Mouse (Mus musculus) forebrain, embryonic 13.5 days (tissue): ENCODE data around the gene Ankle2. TPM values are rescaled to one million over a fixed set of nuclear protein-coding genes. Genes with fewer than 3 reads are reported as not detected.
A peak's percentile ranks its signal among the peaks of the same experiment; 100 is the strongest.

Source experiments
- ATAC-seq: fragments of 200-750 bp; cut with Nextera tagmentation; 2 replicates; pipeline ENCODE4 v1.8.0; 2017
- H3K27ac ChIP-seq: fragments of 300-500 bp; sonication (generic); 2 replicates; pipeline ENCODE4 v1.5.1; 2015; ENCODE audit warnings: inconsistent platforms, mild to moderate bottlenecking, moderate library complexity
- H3K27me3 ChIP-seq: fragments of 300-500 bp; sonication (generic); 2 replicates; pipeline ENCODE4 v1.6.1; 2015; ENCODE audit warnings: mild to moderate bottlenecking, inconsistent platforms
- H3K36me3 ChIP-seq: fragments of 300-500 bp; sonication (generic); 2 replicates; pipeline ENCODE4 v1.6.1; 2015; ENCODE audit warnings: mild to moderate bottlenecking, inconsistent platforms; ENCODE audit not compliant: poor library complexity, severe bottlenecking
- H3K4me1 ChIP-seq: fragments of 300-500 bp; sonication (generic); 2 replicates; pipeline ENCODE4 v1.6.1; 2015; ENCODE audit warnings: inconsistent platforms
- H3K4me2 ChIP-seq: fragments of 300-500 bp; sonication (generic); 2 replicates; pipeline ENCODE4 v1.6.1; 2015; ENCODE audit warnings: inconsistent platforms, mild to moderate bottlenecking, moderate library complexity
- H3K4me3 ChIP-seq: fragments of 300-500 bp; sonication (generic); 2 replicates; pipeline ENCODE4 v1.5.1; 2015; ENCODE audit warnings: mild to moderate bottlenecking, inconsistent platforms
- H3K9ac ChIP-seq: fragments of 300-500 bp; sonication (generic); 2 replicates; pipeline ENCODE4 v1.6.1; 2015; ENCODE audit warnings: mild to moderate bottlenecking, inconsistent platforms
- H3K9me3 ChIP-seq: fragments of 300-500 bp; sonication (generic); replicated peaks from 2 replicates; pipeline ENCODE4 v1.6.1; 2016; ENCODE audit warnings: inconsistent platforms
- WGBS: fragments of 180-500 bp; shearing (Covaris S2); methylation state at CpG from one replicate; pipeline ENCODE4 v1.1.7; 2015; 5-methylcytosine and 5-hydroxymethylcytosine counted together
- polyA plus RNA-seq: library from polyadenylated mRNA; unstranded; fragments of >200 nt; fragmentation: Nextera tagmentation; extraction: Ambion mirVana; gene quantifications from 2 replicates; pipeline ENCODE4 v1.2.1, GENCODE M21; 2015

Gene Ankle2
- polyA plus RNA-seq, 1 experiment from 2014 or later = 25.4 TPM

GRCm38 (mm10) chr5:110285770-110286445 lies 55.1 kb downstream of the Ankle2 start, which contains the start of the genes Pxmp2 and Pole:
Gene Pxmp2 (minus strand): TSS chr5:110286186.
Gene Pole (plus strand): TSS chr5:110286306.
- H3K27ac ChIP-seq = 0 out of 2 replicates have a peak within 1 kb of the TSS, but pooled peaks have one; percentile 14
- under 1% methylated on average over 60 of the region's 64 CpGs for WGBS
- no peaks in the 10 kb centered on the region for H3K9me3 ChIP-seq
- peak within 1 kb of the TSS; percentile 92 for H3K4me2 ChIP-seq
- peak; percentile 98 for ATAC-seq
- peak within 1 kb of the TSS; percentile 87 for H3K9ac ChIP-seq
- H3K36me3 ChIP-seq = peaks cover 17% of the 10 kb centered on the region
- H3K4me1 ChIP-seq = peaks cover 19% of the 10 kb centered on the region
- peak within 1 kb of the TSS; percentile 80 for H3K4me3 ChIP-seq
- H3K27me3 ChIP-seq = peaks cover 16% of the 10 kb centered on the region

- Histone ChIP-seq H3K9me3 (no peaks in the 10 kb centered on the region), H3K9ac (peak overlapping the region; percentile 87), H3K27me3 (peaks cover 16% of the 10 kb centered on the region), H3K36me3 (peaks cover 24% of the 10 kb centered on the region), H3K4me2 (peak overlapping the region; percentile 92), H3K4me3 (peak overlapping the region; percentile 80), H3K27ac (0 out of 2 replicates have a peak overlapping the region, but pooled peaks have one; percentile 14), H3K4me1 (peaks cover 19% of the 10 kb centered on the region)
- ATAC-seq = peak; percentile 80; the same call in 1 of the 2 replicates
- 4% methylated on average over 26 of the region's 31 CpGs for WGBS
These were observed 55.8 kb downstream of the Ankle2 start for GRCm38 (mm10) chr5:110286446-110287083.

DNA sequence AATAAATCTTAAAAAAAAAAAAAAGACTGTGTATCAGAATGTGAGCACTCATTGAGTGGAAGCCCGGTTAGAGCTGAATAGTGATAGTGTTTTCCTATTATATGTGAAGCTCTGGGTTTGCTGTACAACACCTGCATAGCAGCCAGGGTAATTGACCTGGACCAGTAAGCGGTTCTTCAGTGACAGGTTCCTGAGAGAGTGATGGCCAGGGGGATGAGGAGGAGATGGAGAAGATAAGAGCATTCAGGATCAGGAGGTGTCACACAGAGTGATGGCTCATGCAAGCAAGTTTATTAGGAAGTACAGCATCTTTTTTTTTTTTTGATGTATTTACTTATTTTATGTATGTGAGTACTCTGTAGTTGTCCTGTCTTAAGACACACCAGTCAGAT lies 56.3 kb downstream of the Ankle2 start:
- Histone ChIP-seq H3K4me2 (peak overlapping the region; percentile 92), H3K9ac (peak overlapping the region; percentile 23; the same call in 1 of the 2 replicates), H3K4me1 (peaks cover 19% of the 10 kb centered on the region), H3K36me3 (peaks cover 29% of the 10 kb centered on the region), H3K27ac (no peak overlapping the region), H3K9me3 (no peaks in the 10 kb centered on the region), H3K4me3 (peak overlapping the region; percentile 80), H3K27me3 (peaks cover 16% of the 10 kb centered on the region)
- WGBS = 71% methylated on average over 2 of the region's 2 CpGs
- no peak for ATAC-seq

- Histone ChIP-seq H3K9ac (no peak overlapping the region), H3K27ac (no peak overlapping the region), H3K9me3 (no peaks in the 10 kb centered on the region), H3K4me2 (no peak overlapping the region), H3K4me3 (no peak overlapping the region), H3K27me3 (no peaks in the 10 kb centered on the region), H3K4me1 (peaks cover 11% of the 10 kb centered on the region), H3K36me3 (peaks cover 67% of the 10 kb centered on the region)
- WGBS = 100% methylated on average over 1 of the region's 1 CpGs
- no peak for ATAC-seq
These were observed 60.8 kb downstream of the Ankle2 start for GRCm38 (mm10) chr5:110291649-110292048.

DNA sequence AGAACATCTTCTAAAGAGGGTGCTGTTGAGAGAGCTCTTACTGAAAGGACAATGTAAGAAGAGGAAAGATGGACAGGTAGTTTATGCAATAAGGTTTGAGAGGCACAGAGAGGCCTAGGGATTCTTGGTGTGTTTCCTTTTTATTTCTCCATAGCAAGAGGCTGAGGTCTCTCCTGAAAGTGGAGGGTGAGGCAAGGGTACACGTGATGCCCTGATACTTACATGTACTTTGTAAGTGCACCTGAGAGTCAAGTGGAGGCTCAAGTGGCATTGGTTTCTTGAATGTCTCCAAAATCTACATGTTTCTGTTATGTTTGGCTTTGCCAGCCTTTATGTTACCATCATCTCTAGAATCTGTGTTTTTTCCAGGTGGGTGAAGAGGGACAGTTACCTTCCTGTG lies 65.8 kb downstream of the Ankle2 start:
- Histone ChIP-seq H3K9me3 (no peaks in the 10 kb centered on the region), H3K4me3 (no peak overlapping the region), H3K4me1 (no peaks in the 10 kb centered on the region), H3K27ac (no peak overlapping the region), H3K4me2 (no peak overlapping the region), H3K36me3 (peaks cover 89% of the 10 kb centered on the region), H3K9ac (no peak overlapping the region), H3K27me3 (no peaks in the 10 kb centered on the region)
- no peak for ATAC-seq
- 96% methylated on average over 1 of the region's 1 CpGs for WGBS

GRCm38 (mm10) chr5:110300591-110300990 lies 69.8 kb downstream of the Ankle2 start:
- ATAC-seq = no peak
- Histone ChIP-seq H3K27ac (no peak overlapping the region), H3K27me3 (no peaks in the 10 kb centered on the region), H3K36me3 (peaks cover 96% of the 10 kb centered on the region), H3K4me2 (no peak overlapping the region), H3K9ac (no peak overlapping the region), H3K4me1 (no peaks in the 10 kb centered on the region), H3K4me3 (no peak overlapping the region), H3K9me3 (no peaks in the 10 kb centered on the region)
- WGBS = 90% methylated on average over 2 of the region's 2 CpGs

Other genes with a start within 250 kb of the Ankle2 start
- 24.1 and 29.4 TPM in 2 replicates for gene Zfp932, start 234.5 kb upstream of the Ankle2 start, polyA plus RNA-seq
- 5.1 and 6.0 TPM in 2 replicates for gene Gm17655, start 158.5 kb upstream of the Ankle2 start, polyA plus RNA-seq
- gene Gm35315, start 136.6 kb upstream of the Ankle2 start, polyA plus RNA-seq = 0.88 and 1.1 TPM in 2 replicates
- 1.6 and 1.8 TPM in 2 replicates for gene Plcxd1, start 131.0 kb upstream of the Ankle2 start, polyA plus RNA-seq
- gene Gtpbp6, start 122.8 kb upstream of the Ankle2 start, polyA plus RNA-seq = 39.1 and 45.2 TPM in 2 replicates
- gene Zfp605, start 120.9 kb upstream of the Ankle2 start, polyA plus RNA-seq = 15.5 TPM in 2 replicates
- 85.5 and 88.9 TPM in 2 replicates for gene Chfr, start 95.2 kb upstream of the Ankle2 start, polyA plus RNA-seq
- gene Golga3, start 54.3 kb upstream of the Ankle2 start, polyA plus RNA-seq = 18.7 and 20.1 TPM in 2 replicates
- 89.1 and 97.1 TPM in 2 replicates for gene Pgam5, start 38.9 kb downstream of the Ankle2 start, polyA plus RNA-seq
- 8.3 and 10.9 TPM in 2 replicates for gene Pxmp2, start 55.2 kb downstream of the Ankle2 start, polyA plus RNA-seq
- gene Pole, start 55.3 kb downstream of the Ankle2 start, polyA plus RNA-seq = 24.2 and 29.5 TPM in 2 replicates
- 2.0 and 2.2 TPM in 2 replicates for gene P2rx2, start 112.2 kb downstream of the Ankle2 start, polyA plus RNA-seq
- not detected in 2 replicates for gene Lrcol1, start 113.7 kb downstream of the Ankle2 start, polyA plus RNA-seq
- 22.8 and 23.3 TPM in 2 replicates for gene Fbrsl1, start 217.5 kb downstream of the Ankle2 start, polyA plus RNA-seq